In genomic region chr5:107023951-107024350, GRCm38 (mm10) we compare ENCODE assay signal across 20 mouse cellular contexts. TPM values are rescaled to one million over a fixed set of nuclear protein-coding genes. Genes with fewer than 3 reads are reported as not detected.
DNase-seq lines count a peak whose midpoint lies in the region; ATAC-seq and TF ChIP-seq lines count a peak whose summit lies in the region.
"Had no signal": no experiment of that assay in that cellular context is flagged by ENCODE, and none has a peak within 500 bp of the region (broad histone marks: within the 10 kb centered on the region; RNA-seq: fewer than 3 reads in every experiment).

No protein-coding gene starts in this region.

- no peak overlapping the region for H3K4me3 ChIP-seq in forebrain, embryonic 11.5 days (ENCODE audit: low read depth, low read length)
- H3K4me3 ChIP-seq in forebrain, postnatal 0 days (ENCODE audit: low read depth, low read length): no peak overlapping the region
- H3K4me3 ChIP-seq in heart, postnatal 0 days (ENCODE audit: low read depth, low read length): no peak overlapping the region
- H3K4me3 ChIP-seq in stomach, embryonic 15.5 days (replicated peaks): no peak overlapping the region
- H3K4me3 ChIP-seq in stomach, postnatal 0 days (ENCODE audit: low read depth, low read length): no peak overlapping the region
- H3K4me3 ChIP-seq: liver, embryonic 12.5 days; midbrain, embryonic 10.5 days; neural tube, embryonic 12.5 days had no signal

- TF ChIP-seq EP300 in heart, postnatal 0 days (IDR thresholded peaks at IDR 0.05; ENCODE audit: low read depth): no peak
- TF ChIP-seq EP300 in stomach, postnatal 0 days (optimal IDR thresholded peaks at IDR 0.05): no peak

- H3K4me2 ChIP-seq in forebrain, embryonic 11.5 days (ENCODE audit: low read depth, low read length, severe bottlenecking): no peak overlapping the region
- H3K4me2 ChIP-seq in forebrain, postnatal 0 days (ENCODE audit: low read depth): no peak overlapping the region
- no peak overlapping the region for H3K4me2 ChIP-seq in heart, postnatal 0 days (ENCODE audit: low read depth, low read length)
- H3K4me2 ChIP-seq in stomach, embryonic 15.5 days: no peak overlapping the region
- H3K4me2 ChIP-seq in stomach, postnatal 0 days (replicated peaks; ENCODE audit: low read depth): no peak overlapping the region
- H3K4me2 ChIP-seq: liver, embryonic 12.5 days; lung, embryonic 14.5 days; neural tube, embryonic 12.5 days had no signal

- H3K4me1 ChIP-seq in forebrain, embryonic 11.5 days (replicated peaks; ENCODE audit: control insufficient read depth, insufficient read depth, low read length): 0 out of 2 replicates have a peak, but pooled peaks cover 2% of the 10 kb centered on the region
- H3K4me1 ChIP-seq in forebrain, postnatal 0 days (ENCODE audit: insufficient read depth): no peaks in the 10 kb centered on the region
- peaks cover 43% of the 10 kb centered on the region for H3K4me1 ChIP-seq in heart, postnatal 0 days (ENCODE audit: control insufficient read depth, insufficient read depth)
- peaks cover 33% of the 10 kb centered on the region for H3K4me1 ChIP-seq in stomach, embryonic 15.5 days
- H3K4me1 ChIP-seq in stomach, postnatal 0 days (replicated peaks; ENCODE audit: control insufficient read depth, insufficient read depth): peaks cover 17% of the 10 kb centered on the region

- ATAC-seq in forebrain, embryonic 11.5 days (replicated peaks; ENCODE audit: low FRiP score): no peak
- ATAC-seq in forebrain, postnatal 0 days: no peak
- no peak for ATAC-seq in heart, postnatal 0 days (ENCODE audit: insufficient read depth, low read depth)
- no peak for ATAC-seq in stomach, embryonic 15.5 days (ENCODE audit: insufficient read depth, low FRiP score, low read depth)
- no peak for ATAC-seq in stomach, postnatal 0 days (ENCODE audit: low FRiP score, low TSS enrichment)
- ATAC-seq: CD4-positive, CD25-positive, alpha-beta regulatory T cell, adult 4 months; liver, embryonic 12.5 days had no signal

- H3K27ac ChIP-seq in forebrain, embryonic 11.5 days (ENCODE audit: low read depth, low read length): no peak overlapping the region
- no peak overlapping the region for H3K27ac ChIP-seq in forebrain, postnatal 0 days (ENCODE audit: low read depth, low read length)
- H3K27ac ChIP-seq in heart, postnatal 0 days (ENCODE audit: low read depth): no peak overlapping the region
- H3K27ac ChIP-seq in stomach, embryonic 15.5 days: peak overlapping the region; percentile 26; the same call in 1 of the 2 replicates
- H3K27ac ChIP-seq in stomach, postnatal 0 days (replicated peaks): no peak overlapping the region
- H3K27ac ChIP-seq: liver, embryonic 12.5 days; midbrain, embryonic 10.5 days; neural tube, embryonic 12.5 days had no signal

- peak; percentile 23 for DNase-seq in forebrain, embryonic 11.5 days (ENCODE audit: low spot score)
- DNase-seq in forebrain, postnatal 0 days: no peak
- peak; percentile 5 for DNase-seq in heart, postnatal 0 days (ENCODE audit: low spot score)
- DNase-seq in heart, postnatal 36 days: no peak
- DNase-seq in stomach, postnatal 0 days (ENCODE audit: low spot score): no peak
- DNase-seq in adrenal gland, postnatal 36 days: no peak
- DNase-seq in embryo, embryonic 10.5 days (ENCODE audit: low spot score): no peak
- DNase-seq: adrenal gland, adult 2 months; cerebellum, adult 11 months; cerebellum, postnatal 25 days; gastrocnemius, postnatal 25 days; kidney, postnatal 36 days; lung, embryonic 14.5 days; right cerebral cortex, postnatal 14 days had no signal

- H3K27me3 ChIP-seq in forebrain, embryonic 11.5 days (ENCODE audit: control insufficient read depth, insufficient read depth, low read length): no peaks in the 10 kb centered on the region
- H3K27me3 ChIP-seq in forebrain, postnatal 0 days (ENCODE audit: insufficient read depth, low read length): no peaks in the 10 kb centered on the region
- H3K27me3 ChIP-seq in heart, postnatal 0 days (ENCODE audit: control insufficient read depth, insufficient read depth, low read length): no peaks in the 10 kb centered on the region
- H3K27me3 ChIP-seq in stomach, embryonic 15.5 days (replicated peaks): no peaks in the 10 kb centered on the region
- H3K27me3 ChIP-seq in stomach, postnatal 0 days (ENCODE audit: control insufficient read depth, insufficient read depth, low read length): no peaks in the 10 kb centered on the region
- H3K27me3 ChIP-seq: neural tube, embryonic 12.5 days had no signal

- TF ChIP-seq CTCF in forebrain, postnatal 0 days (IDR thresholded peaks at IDR 0.05; ENCODE audit: low read depth): no peak
- no peak for TF ChIP-seq CTCF in heart, postnatal 0 days (IDR thresholded peaks at IDR 0.05; ENCODE audit: low read depth)
- TF ChIP-seq CTCF in stomach, postnatal 0 days (IDR thresholded peaks at IDR 0.05; ENCODE audit: low read depth): no peak

- WGBS in forebrain, embryonic 11.5 days: 80% methylated on average over 5 of the region's 5 CpGs
- WGBS in forebrain, postnatal 0 days: 72% methylated on average over 5 of the region's 5 CpGs
- WGBS in heart, postnatal 0 days: 54% methylated on average over 5 of the region's 5 CpGs
- 62% methylated on average over 5 of the region's 5 CpGs for WGBS in stomach, embryonic 15.5 days
- 75% methylated on average over 5 of the region's 5 CpGs for WGBS in stomach, postnatal 0 days

- H3K9ac ChIP-seq in forebrain, embryonic 11.5 days (ENCODE audit: low read length): no peak overlapping the region
- H3K9ac ChIP-seq in forebrain, postnatal 0 days: no peak overlapping the region
- no peak overlapping the region for H3K9ac ChIP-seq in heart, postnatal 0 days (replicated peaks; ENCODE audit: low read depth, low read length)
- H3K9ac ChIP-seq in stomach, embryonic 15.5 days: no peak overlapping the region
- H3K9ac ChIP-seq in stomach, postnatal 0 days (ENCODE audit: low read length): no peak overlapping the region
- H3K9ac ChIP-seq: liver, embryonic 12.5 days; lung, embryonic 14.5 days; neural tube, embryonic 12.5 days had no signal

- intact Hi-C loops in heart, postnatal 36 days (cut with DNase I): loop anchor here (2.0 kb wide), 1 partner anchor 57 kb away; no protein-coding TSS in a partner anchor

- no peaks in the 10 kb centered on the region for H3K9me3 ChIP-seq in forebrain, embryonic 11.5 days (ENCODE audit: control insufficient read depth, low read length)
- H3K9me3 ChIP-seq in forebrain, postnatal 0 days (ENCODE audit: low read length): no peaks in the 10 kb centered on the region
- 0 out of 2 replicates have a peak, but pooled peaks cover 3% of the 10 kb centered on the region for H3K9me3 ChIP-seq in heart, postnatal 0 days (replicated peaks; ENCODE audit: control insufficient read depth, low read length)
- H3K9me3 ChIP-seq in stomach, embryonic 15.5 days: no peaks in the 10 kb centered on the region
- H3K9me3 ChIP-seq in stomach, postnatal 0 days (ENCODE audit: control insufficient read depth, low read length): no peaks in the 10 kb centered on the region
- H3K9me3 ChIP-seq: G1E; liver, embryonic 12.5 days; midbrain, embryonic 10.5 days; neural tube, embryonic 12.5 days had no signal

- no peaks in the 10 kb centered on the region for H3K36me3 ChIP-seq in forebrain, embryonic 11.5 days (ENCODE audit: control insufficient read depth, insufficient read depth, low read length)
- H3K36me3 ChIP-seq in forebrain, postnatal 0 days (ENCODE audit: insufficient read depth): no peaks in the 10 kb centered on the region
- no peaks in the 10 kb centered on the region for H3K36me3 ChIP-seq in heart, postnatal 0 days (replicated peaks; ENCODE audit: control insufficient read depth, insufficient read depth, low read length)
- no peaks in the 10 kb centered on the region for H3K36me3 ChIP-seq in stomach, embryonic 15.5 days
- H3K36me3 ChIP-seq in stomach, postnatal 0 days (ENCODE audit: control insufficient read depth, insufficient read depth, low read length): no peaks in the 10 kb centered on the region
- H3K36me3 ChIP-seq: G1E; liver, embryonic 12.5 days; midbrain, embryonic 10.5 days; neural tube, embryonic 12.5 days had no signal

RNA-seq across cellular contexts. Expression of gene Cdc7, which starts 59.8 kb away (rescaled TPM):
- 66.9 and 69.3 TPM in 2 replicates for polyA plus RNA-seq in forebrain, embryonic 11.5 days (2014; fragmentation: Nextera tagmentation; extraction: Ambion mirVana)
- total RNA-seq in forebrain, postnatal 0 days (2014; rRNA removed): 29.9 and 36.8 TPM in 2 replicates
- polyA plus RNA-seq in forebrain, postnatal 0 days (2015; fragmentation: Nextera tagmentation; extraction: Ambion mirVana): 18.4 and 23.5 TPM in 2 replicates
- total RNA-seq in heart, postnatal 0 days (2014; rRNA removed; ENCODE audit: low replicate concordance): 8.1 and 10.8 TPM in 2 replicates
- polyA plus RNA-seq in heart, postnatal 0 days (2015; fragmentation: Nextera tagmentation; extraction: Ambion mirVana): 4.0 and 5.5 TPM in 2 replicates
- under 1 TPM; 0.39 to 0.60 TPM for total RNA-seq in heart, postnatal 36 days (2021)
- 42.9 and 45.4 TPM in 2 replicates for polyA plus RNA-seq in stomach, embryonic 15.5 days (2015; fragmentation: Nextera tagmentation; extraction: Ambion mirVana)
- polyA plus RNA-seq in stomach, postnatal 0 days (2015; fragmentation: Nextera tagmentation; extraction: Ambion mirVana): 7.4 and 8.0 TPM in 2 replicates
- total RNA-seq in adrenal gland, postnatal 36 days (2021): 1 to 10 TPM; 2.3 to 3.6 TPM

Comparison
In these comparisons a context has a peak if more than half of its experiments do, and no peak if none do; other contexts are left out.
1. DNase-seq: peak in forebrain, embryonic 11.5 days (single experiment) and heart, postnatal 0 days (single experiment); none in forebrain, postnatal 0 days (single experiment), heart, postnatal 36 days (0 of 2), stomach, postnatal 0 days (single experiment), adrenal gland, postnatal 36 days (0 of 2) and embryo, embryonic 10.5 days (single experiment).